In genomic region chr3:63892154-63892553, GRCm38 (mm10) we compare ENCODE assay signal across 23 mouse cellular contexts. TPM values are rescaled to one million over a fixed set of nuclear protein-coding genes. Genes with fewer than 3 reads are reported as not detected.
DNase-seq lines count a peak whose midpoint lies in the region; ATAC-seq and TF ChIP-seq lines count a peak whose summit lies in the region.
"Had no signal": no experiment of that assay in that cellular context is flagged by ENCODE, and none has a peak within 500 bp of the region (broad histone marks: within the 10 kb centered on the region; RNA-seq: fewer than 3 reads in every experiment).

No protein-coding gene starts in this region.

- H3K4me2 ChIP-seq in forebrain, postnatal 0 days (ENCODE audit: low read depth), result no peak overlapping the region
- H3K4me2 ChIP-seq in stomach, embryonic 14.5 days (replicated peaks; ENCODE audit: low read depth, low read length), result peak overlapping the region; percentile 25; the same call in 1 of the 2 replicates
- no peak overlapping the region for H3K4me2 ChIP-seq in stomach, postnatal 0 days (replicated peaks; ENCODE audit: low read depth)
- peak overlapping the region; percentile 43 for H3K4me2 ChIP-seq in stomach, embryonic 16.5 days (ENCODE audit: low read depth, low read length)
- H3K4me2 ChIP-seq: forebrain, embryonic 12.5 days; forebrain, embryonic 15.5 days; heart, embryonic 12.5 days; heart, embryonic 15.5 days; hindbrain, embryonic 14.5 days had no signal

- TF ChIP-seq EP300 in stomach, postnatal 0 days (optimal IDR thresholded peaks at IDR 0.05), result no peak

- H3K4me1 ChIP-seq in forebrain, postnatal 0 days (ENCODE audit: insufficient read depth), result no peaks in the 10 kb centered on the region
- H3K4me1 ChIP-seq in forebrain, embryonic 10.5 days, result peaks cover 44% of the 10 kb centered on the region
- H3K4me1 ChIP-seq in stomach, embryonic 14.5 days (ENCODE audit: control insufficient read depth, insufficient read depth, low read length), result no peaks in the 10 kb centered on the region
- H3K4me1 ChIP-seq in stomach, postnatal 0 days (replicated peaks; ENCODE audit: control insufficient read depth, insufficient read depth), result no peaks in the 10 kb centered on the region
- H3K4me1 ChIP-seq in stomach, embryonic 16.5 days (ENCODE audit: control insufficient read depth, insufficient read depth, low read length), result no peaks in the 10 kb centered on the region
- H3K4me1 ChIP-seq: heart, embryonic 12.5 days; heart, embryonic 15.5 days had no signal

- peak; percentile 77 for ATAC-seq in forebrain, postnatal 0 days
- no peak for ATAC-seq in stomach, embryonic 14.5 days (ENCODE audit: insufficient number of reproducible peaks, insufficient read depth, low FRiP score, low read depth)
- ATAC-seq in stomach, postnatal 0 days (ENCODE audit: low FRiP score, low TSS enrichment), result no peak
- ATAC-seq in stomach, embryonic 16.5 days (ENCODE audit: insufficient read depth, low FRiP score), result no peak
- ATAC-seq: forebrain, embryonic 15.5 days; hindbrain, postnatal 0 days; inflammation-experienced regulatory T-cells, adult 6 months; Patski had no signal

- no peaks in the 10 kb centered on the region for H3K9me3 ChIP-seq in forebrain, postnatal 0 days (ENCODE audit: low read length)
- no peaks in the 10 kb centered on the region for H3K9me3 ChIP-seq in forebrain, embryonic 10.5 days
- no peaks in the 10 kb centered on the region for H3K9me3 ChIP-seq in stomach, embryonic 14.5 days (ENCODE audit: control insufficient read depth, low read depth, low read length)
- H3K9me3 ChIP-seq in stomach, postnatal 0 days (ENCODE audit: control insufficient read depth, low read length), result no peaks in the 10 kb centered on the region
- no peaks in the 10 kb centered on the region for H3K9me3 ChIP-seq in stomach, embryonic 16.5 days (replicated peaks; ENCODE audit: control insufficient read depth, low read length)
- H3K9me3 ChIP-seq: forebrain, embryonic 12.5 days; forebrain, embryonic 15.5 days; heart, embryonic 12.5 days; heart, embryonic 15.5 days had no signal

- 25% methylated on average over 3 of the region's 3 CpGs for WGBS in forebrain, postnatal 0 days
- WGBS in forebrain, embryonic 10.5 days, result 77% methylated on average over 3 of the region's 3 CpGs
- WGBS in stomach, embryonic 14.5 days, result 41% methylated on average over 3 of the region's 3 CpGs
- 23% methylated on average over 3 of the region's 3 CpGs for WGBS in stomach, postnatal 0 days
- 34% methylated on average over 3 of the region's 3 CpGs for WGBS in stomach, embryonic 16.5 days

- no peak overlapping the region for H3K27ac ChIP-seq in forebrain, postnatal 0 days (ENCODE audit: low read depth, low read length)
- no peak overlapping the region for H3K27ac ChIP-seq in forebrain, embryonic 10.5 days
- H3K27ac ChIP-seq in stomach, embryonic 14.5 days (ENCODE audit: low read length), result no peak overlapping the region; the same call in 1 of the 2 replicates
- no peak overlapping the region for H3K27ac ChIP-seq in stomach, postnatal 0 days (replicated peaks)
- no peak overlapping the region for H3K27ac ChIP-seq in stomach, embryonic 16.5 days (ENCODE audit: low read length)
- H3K27ac ChIP-seq: forebrain, embryonic 12.5 days; forebrain, embryonic 15.5 days; heart, embryonic 15.5 days; hindbrain, embryonic 14.5 days; hindbrain, postnatal 0 days had no signal

- no peak overlapping the region for H3K4me3 ChIP-seq in forebrain, postnatal 0 days (ENCODE audit: low read depth, low read length)
- no peak overlapping the region for H3K4me3 ChIP-seq in forebrain, embryonic 10.5 days
- no peak overlapping the region; the same call in 1 of the 2 replicates for H3K4me3 ChIP-seq in stomach, embryonic 14.5 days (ENCODE audit: low read depth, low read length)
- H3K4me3 ChIP-seq in stomach, postnatal 0 days (ENCODE audit: low read depth, low read length), result no peak overlapping the region
- 0 out of 2 replicates have a peak overlapping the region, but pooled peaks have one; percentile 25 for H3K4me3 ChIP-seq in stomach, embryonic 16.5 days (replicated peaks; ENCODE audit: low read length)
- H3K4me3 ChIP-seq: forebrain, embryonic 12.5 days; forebrain, embryonic 15.5 days; heart, embryonic 12.5 days; heart, embryonic 15.5 days had no signal

- no peaks in the 10 kb centered on the region for H3K27me3 ChIP-seq in forebrain, postnatal 0 days (ENCODE audit: insufficient read depth, low read length)
- no peaks in the 10 kb centered on the region for H3K27me3 ChIP-seq in forebrain, embryonic 10.5 days (ENCODE audit: poor library complexity, severe bottlenecking)
- no peaks in the 10 kb centered on the region for H3K27me3 ChIP-seq in stomach, embryonic 14.5 days (ENCODE audit: control insufficient read depth, insufficient read depth, low read length)
- H3K27me3 ChIP-seq in stomach, postnatal 0 days (ENCODE audit: control insufficient read depth, insufficient read depth, low read length), result no peaks in the 10 kb centered on the region
- no peaks in the 10 kb centered on the region; the same call in 1 of the 2 replicates for H3K27me3 ChIP-seq in stomach, embryonic 16.5 days (ENCODE audit: control insufficient read depth, insufficient read depth, low read length)
- H3K27me3 ChIP-seq: forebrain, embryonic 12.5 days; forebrain, embryonic 15.5 days; heart, embryonic 12.5 days; heart, embryonic 15.5 days; Patski had no signal

- no peak for TF ChIP-seq CTCF in forebrain, postnatal 0 days (IDR thresholded peaks at IDR 0.05; ENCODE audit: low read depth)
- TF ChIP-seq CTCF in stomach, postnatal 0 days (IDR thresholded peaks at IDR 0.05; ENCODE audit: low read depth), result no peak

- no peaks in the 10 kb centered on the region for H3K36me3 ChIP-seq in forebrain, postnatal 0 days (ENCODE audit: insufficient read depth)
- peaks cover 43% of the 10 kb centered on the region for H3K36me3 ChIP-seq in forebrain, embryonic 10.5 days (replicated peaks)
- H3K36me3 ChIP-seq in stomach, embryonic 14.5 days (ENCODE audit: control insufficient read depth, insufficient read depth, low read length), result no peaks in the 10 kb centered on the region
- no peaks in the 10 kb centered on the region for H3K36me3 ChIP-seq in stomach, postnatal 0 days (ENCODE audit: control insufficient read depth, insufficient read depth, low read length)
- no peaks in the 10 kb centered on the region for H3K36me3 ChIP-seq in stomach, embryonic 16.5 days (ENCODE audit: control insufficient read depth, insufficient read depth, low read length)
- H3K36me3 ChIP-seq: forebrain, embryonic 12.5 days; forebrain, embryonic 15.5 days; heart, embryonic 12.5 days; heart, embryonic 15.5 days had no signal

- H3K9ac ChIP-seq in forebrain, postnatal 0 days, result no peak overlapping the region
- no peak overlapping the region for H3K9ac ChIP-seq in stomach, embryonic 14.5 days (replicated peaks; ENCODE audit: low read depth, low read length)
- no peak overlapping the region for H3K9ac ChIP-seq in stomach, postnatal 0 days (ENCODE audit: low read length)
- no peak overlapping the region for H3K9ac ChIP-seq in stomach, embryonic 16.5 days (ENCODE audit: low read length)
- H3K9ac ChIP-seq: forebrain, embryonic 12.5 days; forebrain, embryonic 15.5 days; heart, embryonic 12.5 days; heart, embryonic 15.5 days; hindbrain, embryonic 14.5 days had no signal

- DNase-seq in forebrain, postnatal 0 days, result no peak
- DNase-seq in forebrain, embryonic 10.5 days (ENCODE audit: extremely low spot score, low spot score), result no peak
- DNase-seq in stomach, postnatal 0 days (ENCODE audit: low spot score), result no peak
- DNase-seq in spleen, postnatal 4 days (ENCODE audit: low spot score in 2 of 2), result no peak
- DNase-seq: adrenal gland, postnatal 10 days; cerebellum, adult 18-20 months; cerebellum, adult 9-10 months; cerebellum, postnatal 14 days; gastrocnemius, postnatal 25 days; heart, adult 18-20 months; heart, postnatal 10 days; heart, postnatal 4 days; kidney, adult 11 months had no signal

RNA-seq across cellular contexts. Expression of gene Plch1, which starts 7.1 kb away (rescaled TPM):
- total RNA-seq in forebrain, postnatal 0 days (2014; rRNA removed), result 6.5 and 14.4 TPM in 2 replicates
- 1.6 and 3.5 TPM in 2 replicates for polyA plus RNA-seq in forebrain, postnatal 0 days (2015; fragmentation: Nextera tagmentation; extraction: Ambion mirVana)
- polyA plus RNA-seq in forebrain, embryonic 10.5 days (2016; fragmentation: Nextera tagmentation; extraction: Ambion mirVana), result 28.7 and 32.8 TPM in 2 replicates
- polyA plus RNA-seq in stomach, embryonic 14.5 days (2014; fragmentation: Nextera tagmentation; extraction: Ambion mirVana), result 11.6 and 13.1 TPM in 2 replicates
- polyA plus RNA-seq in stomach, postnatal 0 days (2015; fragmentation: Nextera tagmentation; extraction: Ambion mirVana), result 1.7 TPM in 2 replicates
- polyA plus RNA-seq in stomach, embryonic 16.5 days (2015; fragmentation: Nextera tagmentation; extraction: Ambion mirVana), result 7.4 and 7.6 TPM in 2 replicates
- total RNA-seq: gastrocnemius, postnatal 25 days had no signal

RNA-seq across cellular contexts. Expression of gene E130311K13Rik, which starts 37.1 kb away (rescaled TPM):
- 15.0 and 20.6 TPM in 2 replicates for total RNA-seq in forebrain, postnatal 0 days (2014; rRNA removed)
- polyA plus RNA-seq in forebrain, postnatal 0 days (2015; fragmentation: Nextera tagmentation; extraction: Ambion mirVana), result 9.7 and 14.3 TPM in 2 replicates
- polyA plus RNA-seq in forebrain, embryonic 10.5 days (2016; fragmentation: Nextera tagmentation; extraction: Ambion mirVana), result 2.7 and 3.0 TPM in 2 replicates
- 4.6 and 6.8 TPM in 2 replicates for polyA plus RNA-seq in stomach, embryonic 14.5 days (2014; fragmentation: Nextera tagmentation; extraction: Ambion mirVana)
- polyA plus RNA-seq in stomach, postnatal 0 days (2015; fragmentation: Nextera tagmentation; extraction: Ambion mirVana), result 6.3 and 6.9 TPM in 2 replicates
- 6.1 and 6.4 TPM in 2 replicates for polyA plus RNA-seq in stomach, embryonic 16.5 days (2015; fragmentation: Nextera tagmentation; extraction: Ambion mirVana)

Comparison
In these comparisons a context has a peak if more than half of its experiments do, and no peak if none do; other contexts are left out.
1. H3K4me2 ChIP-seq: peak in stomach, embryonic 14.5 days (single experiment) and stomach, embryonic 16.5 days (single experiment); none in forebrain, postnatal 0 days (single experiment) and stomach, postnatal 0 days (single experiment).